Mouse (Mus musculus) bone marrow, adult 2 months (tissue): Measurements from ENCODE around the gene Fgfr1op. TPM values are rescaled to one million over a fixed set of nuclear protein-coding genes. Genes with fewer than 3 reads are reported as not detected.
A peak's percentile ranks its signal among the peaks of the same experiment; 100 is the strongest.
"Not testable (repeated sequence)": the region's sequence is repeated elsewhere in the genome, so short reads cannot be mapped to it uniquely, and the experiment has no call there.

Experiments
- H3K27ac ChIP-seq: fragments of 200-500 bp; 2 replicates; pipeline ENCODE4 v1.5.1; 2012; ENCODE audit warnings: low read depth, mild to moderate bottlenecking, control low read depth, inconsistent platforms, low read length; ENCODE audit not compliant: control insufficient read depth, poor library complexity, insufficient read depth
- H3K4me1 ChIP-seq: fragments of 200-500 bp; 2 replicates; pipeline ENCODE4 v1.6.1; 2011; ENCODE audit warnings: low read length; ENCODE audit not compliant: control insufficient read depth, insufficient read depth
- H3K4me3 ChIP-seq: fragments of 200-500 bp; replicated peaks from 2 replicates; pipeline ENCODE3; 2011; ENCODE audit warnings: mild to moderate bottlenecking, low read depth, low read length, control low read depth; ENCODE audit not compliant: control insufficient read depth
- WGBS: fragments of 180-500 bp; shearing (Covaris S2); methylation state at CpG from one replicate; pipeline ENCODE4 v1.1.7; 2018; 5-methylcytosine and 5-hydroxymethylcytosine counted together
- polyA plus RNA-seq: library from polyadenylated mRNA; stranded (reverse); fragments of >200 nt; gene quantifications from 2 replicates; pipeline ENCODE4 v1.2.4, GENCODE M21; 2011; ENCODE audit warnings: low replicate concordance; ENCODE audit not compliant: missing spikeins, insufficient read depth, insufficient read length

Fgfr1op gene
- polyA plus RNA-seq: 23.3 and 24.2 TPM in 2 replicates

DNA sequence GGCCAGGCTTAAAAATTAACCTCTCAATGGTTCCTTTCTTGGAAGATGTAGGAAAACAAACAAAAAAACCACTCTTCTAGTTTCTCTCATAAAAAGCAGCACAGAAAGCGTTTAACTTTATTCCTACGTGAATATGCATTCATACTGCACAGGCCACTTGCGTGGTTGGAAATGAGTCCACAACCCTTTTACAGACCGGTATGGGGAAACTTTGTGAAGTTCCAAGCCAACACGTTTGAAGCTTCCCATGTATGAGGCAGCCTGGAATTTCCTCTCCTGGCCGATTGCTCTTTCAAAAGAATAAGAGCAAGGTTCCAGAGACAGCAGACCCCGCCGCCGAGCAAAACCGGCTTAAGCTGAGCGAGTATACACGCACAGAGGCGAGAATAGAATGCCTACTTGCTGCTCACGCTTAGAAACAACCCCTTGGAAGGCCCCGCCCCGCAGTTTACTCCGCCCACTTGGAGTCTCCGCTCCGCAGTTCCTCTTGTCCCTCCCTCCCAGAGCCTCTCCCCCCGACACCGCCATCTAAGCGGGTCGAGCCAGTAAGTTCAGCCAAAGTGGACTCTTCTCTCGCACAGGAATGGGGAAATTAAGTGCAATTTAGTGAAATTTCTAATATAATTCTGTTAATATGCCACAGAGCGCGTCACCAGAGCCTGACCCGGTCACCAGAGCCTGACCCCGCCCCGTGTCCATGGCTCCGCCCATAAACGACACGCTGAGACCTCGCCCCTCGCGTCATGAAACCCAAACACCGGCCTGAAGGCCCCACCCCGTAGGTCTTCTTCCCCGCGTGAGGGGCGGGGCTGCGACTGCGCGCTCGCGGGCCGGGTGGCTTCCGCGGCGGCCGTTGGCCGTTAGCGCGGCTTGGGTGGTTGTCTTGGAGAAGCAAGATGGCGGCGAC is at the start of gene Fgfr1op:
Gene Fgfr1op (plus strand): TSS at position 801 of the 907 bp plus-strand sequence.
- Histone ChIP-seq H3K27ac (peak within 1 kb of the TSS; percentile 89), H3K4me3 (peak within 1 kb of the TSS; percentile 70)
- not testable (repeated sequence) for H3K4me1 ChIP-seq
- under 1% methylated on average over 20 of the region's 55 CpGs for WGBS

DNA sequence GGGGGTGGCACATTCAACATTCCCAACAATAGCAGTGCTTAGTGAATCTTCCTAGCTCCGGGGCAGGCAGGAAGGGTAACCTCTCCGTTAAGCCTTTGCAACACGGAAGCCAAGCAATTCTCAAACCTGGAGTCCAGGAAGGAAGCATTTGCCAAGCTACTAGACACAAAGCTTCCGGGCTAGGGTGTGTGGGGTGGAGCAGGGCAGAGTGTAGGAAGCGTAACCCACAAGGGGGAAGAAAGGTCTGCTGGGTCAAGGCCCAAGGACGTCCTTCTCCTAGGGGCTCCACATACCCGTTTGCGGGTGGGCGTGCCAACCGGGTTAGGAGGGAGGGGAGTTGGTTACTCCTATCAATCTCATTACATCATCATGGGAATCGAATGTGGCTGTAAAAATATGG is 48.9 kb upstream of the Fgfr1op start:
- H3K27ac ChIP-seq, H3K4me1 ChIP-seq, H3K4me3 ChIP-seq: not testable (repeated sequence)
- WGBS: 1% methylated on average over 8 of the region's 11 CpGs

DNA sequence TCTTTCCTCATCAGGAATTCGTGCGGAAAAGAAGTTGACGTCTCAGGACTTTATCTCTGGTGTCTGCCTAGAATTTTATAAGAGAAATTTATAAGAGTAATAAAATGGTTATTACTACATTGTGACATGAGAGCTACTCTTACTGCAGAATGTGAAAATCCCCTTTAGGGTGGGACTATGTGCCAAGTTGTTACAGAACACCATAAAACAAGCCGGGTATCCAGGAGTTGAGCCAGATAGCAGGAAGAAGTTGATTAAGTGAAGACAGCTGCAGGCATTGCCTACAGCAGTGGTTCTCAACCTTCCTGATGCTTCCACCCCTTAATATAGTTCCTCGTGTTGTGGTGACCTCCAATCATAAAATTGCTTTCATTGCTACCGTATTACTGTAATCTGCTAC is 48.4 kb upstream of the Fgfr1op start:
- H3K27ac ChIP-seq, H3K4me1 ChIP-seq, H3K4me3 ChIP-seq: not testable (repeated sequence)
- WGBS: no CpG with 5 or more reads among the region's 6 CpGs

DNA sequence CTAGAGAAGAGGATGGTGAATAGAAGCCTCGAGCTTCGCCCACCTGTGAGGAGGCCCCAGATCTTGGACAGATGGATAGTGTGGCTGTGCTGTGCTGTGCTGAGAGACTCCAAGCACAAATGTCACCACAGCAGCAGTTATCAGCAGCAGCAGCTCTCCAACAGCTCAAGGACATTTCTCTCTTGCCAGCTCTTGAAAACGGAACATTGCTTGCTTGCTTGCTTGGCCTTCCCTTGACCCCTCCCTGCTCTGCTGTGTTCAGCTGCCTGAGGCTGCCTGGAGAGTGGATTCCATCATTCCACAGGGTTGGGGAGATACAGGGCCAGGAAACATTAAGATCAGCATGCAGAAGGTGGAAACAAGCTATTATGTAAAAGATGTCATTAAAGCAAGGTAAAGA is 42.3 kb upstream of the Fgfr1op start:
- H3K4me3 ChIP-seq, H3K27ac ChIP-seq, H3K4me1 ChIP-seq: not testable (repeated sequence)
- WGBS: no CpG with 5 or more reads among the region's 3 CpGs

DNA sequence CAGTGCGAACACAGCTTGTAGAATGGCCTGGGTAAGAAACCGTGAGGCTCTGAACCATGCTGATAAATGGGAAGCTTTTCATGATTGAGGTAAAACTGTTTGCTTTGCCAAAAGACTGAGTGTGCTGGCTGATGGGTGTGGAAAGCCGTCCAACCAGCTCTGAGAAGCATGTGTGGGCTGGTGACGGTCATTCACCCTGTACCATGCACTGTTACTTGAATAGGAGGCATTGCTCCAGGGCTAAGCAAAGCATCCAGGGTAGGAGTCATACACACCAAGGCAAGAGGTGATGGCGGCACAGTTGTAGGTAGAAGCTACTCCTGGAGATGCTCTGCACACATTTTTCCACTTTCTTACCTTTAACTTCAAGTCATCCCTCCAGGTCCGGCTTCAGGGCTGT is 40.7 kb upstream of the Fgfr1op start:
- not testable (repeated sequence) for H3K4me3 ChIP-seq, H3K27ac ChIP-seq, H3K4me1 ChIP-seq
- 86% methylated on average over 3 of the region's 6 CpGs for WGBS

DNA sequence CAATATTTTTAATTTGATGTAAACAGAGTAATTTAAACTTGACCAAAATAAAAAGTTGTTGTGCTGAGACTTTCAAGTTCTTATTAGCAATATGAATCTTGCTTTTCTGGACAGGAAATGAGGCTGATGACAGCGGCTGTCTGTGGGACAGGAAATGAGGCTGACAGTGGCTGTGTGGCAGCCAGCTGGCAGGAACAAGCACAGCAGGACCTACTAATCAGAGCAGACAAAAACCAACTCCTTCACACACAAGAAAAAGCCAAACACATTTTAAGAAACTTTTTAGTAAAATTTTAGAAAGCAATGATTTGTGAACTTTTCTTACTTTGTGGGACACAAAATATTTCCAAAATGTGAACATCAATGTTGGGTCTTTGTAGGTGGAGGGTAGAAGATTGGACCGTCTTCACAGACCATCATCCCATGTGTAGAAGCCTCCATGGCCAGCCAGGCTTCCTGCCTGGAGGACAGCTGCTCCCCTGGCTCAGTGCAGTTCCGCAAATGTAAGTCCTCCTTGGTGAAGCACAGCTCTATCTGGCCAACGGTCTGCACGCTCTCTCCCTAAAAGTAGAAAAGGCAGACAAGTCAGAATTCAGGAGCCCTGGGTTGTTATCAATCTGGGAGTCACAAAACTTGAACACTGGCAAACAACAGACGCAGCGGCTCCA is 36.8 kb upstream of the Fgfr1op start:
- 38% methylated on average over 2 of the region's 7 CpGs for WGBS
- not testable (repeated sequence) for H3K4me1 ChIP-seq, H3K27ac ChIP-seq, H3K4me3 ChIP-seq

DNA sequence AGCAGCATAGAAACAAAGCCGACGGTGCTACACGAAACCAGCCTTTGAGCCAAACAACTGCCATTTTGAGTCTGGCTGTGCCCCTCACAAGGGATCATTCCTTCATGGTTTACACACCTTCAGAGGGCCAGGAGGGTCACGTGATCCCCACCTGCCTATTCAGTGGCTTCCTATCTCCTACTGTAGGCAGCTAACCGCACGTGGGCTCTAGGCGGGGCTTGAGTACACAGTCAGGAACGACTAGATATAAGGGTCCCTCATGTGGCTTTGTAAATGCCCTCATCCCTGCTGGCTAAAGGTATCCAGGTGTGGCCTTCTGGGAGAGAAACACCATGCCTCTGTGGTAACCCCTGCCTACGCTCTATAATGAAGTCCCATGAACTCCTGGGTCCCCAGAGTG is 35.7 kb upstream of the Fgfr1op start:
- WGBS: 84% methylated on average over 9 of the region's 9 CpGs

DNA sequence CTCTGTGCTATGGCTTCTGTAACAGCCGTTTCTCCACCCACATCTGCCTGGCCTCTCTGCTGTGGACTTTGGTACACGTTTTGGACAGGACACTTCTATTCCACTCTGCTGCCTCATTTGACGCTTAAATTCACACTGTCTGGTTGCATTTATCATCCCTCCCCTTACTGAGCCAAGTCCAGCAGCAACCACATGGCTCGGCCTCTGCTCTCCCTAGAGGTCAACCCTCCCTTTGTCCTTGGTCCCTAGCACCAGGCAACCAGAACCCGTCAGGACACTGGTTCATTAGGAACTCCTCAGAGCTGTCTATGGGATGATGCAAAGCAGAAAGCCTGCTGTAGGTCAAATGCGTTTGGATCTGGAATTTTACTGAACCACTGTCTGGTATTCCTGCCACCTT is 34.5 kb upstream of the Fgfr1op start:
- H3K27ac ChIP-seq, H3K4me3 ChIP-seq, H3K4me1 ChIP-seq: not testable (repeated sequence)
- WGBS: no CpG with 5 or more reads among the region's 6 CpGs

More for the DNA sequence above, 35.7 kb upstream of the Fgfr1op start:
- not testable (repeated sequence) for H3K27ac ChIP-seq, H3K4me1 ChIP-seq, H3K4me3 ChIP-seq

DNA sequence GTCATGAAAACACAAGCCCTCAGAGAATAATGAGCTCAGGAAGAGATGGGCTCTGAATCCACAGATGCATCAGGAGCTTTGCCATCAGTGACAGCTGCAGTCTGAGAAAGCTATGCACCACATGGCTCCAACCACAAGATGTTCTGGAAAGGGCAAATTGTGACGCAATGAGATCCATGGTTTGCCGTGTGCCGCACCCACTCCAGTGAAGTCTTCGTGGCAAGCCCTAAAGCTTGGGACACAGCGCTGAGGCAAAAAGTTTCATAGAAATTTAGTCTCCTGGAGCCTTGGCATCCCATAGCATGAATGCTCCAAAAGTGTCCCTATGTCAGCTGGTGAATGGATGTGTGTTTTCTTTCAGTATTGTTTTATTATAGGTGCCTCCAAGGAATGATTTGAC is 27.2 kb upstream of the Fgfr1op start:
- not testable (repeated sequence) for H3K4me3 ChIP-seq, H3K27ac ChIP-seq, H3K4me1 ChIP-seq
- 80% methylated on average over 5 of the region's 5 CpGs for WGBS

DNA sequence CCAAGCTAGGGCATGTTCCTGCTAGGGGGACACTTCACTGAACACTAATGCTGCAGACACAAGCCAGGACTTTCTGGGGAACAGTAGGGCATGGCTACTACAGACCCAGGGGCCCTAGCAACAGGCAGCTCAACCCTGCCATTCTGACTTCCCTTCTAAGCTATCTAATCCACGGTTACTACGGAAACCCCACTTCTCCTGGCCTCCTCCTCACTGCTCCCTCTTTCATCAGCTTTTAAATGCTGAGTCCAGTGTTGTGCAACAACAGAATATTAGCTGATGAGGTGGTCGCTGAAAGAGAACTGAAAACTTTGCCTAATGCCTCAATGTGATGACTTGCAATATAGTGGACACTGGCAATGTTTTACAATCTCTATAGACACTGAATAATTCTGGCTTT is 25.1 kb upstream of the Fgfr1op start:
- H3K4me3 ChIP-seq, H3K4me1 ChIP-seq, H3K27ac ChIP-seq: not testable (repeated sequence)
- WGBS: 37% methylated on average over 3 of the region's 3 CpGs

DNA sequence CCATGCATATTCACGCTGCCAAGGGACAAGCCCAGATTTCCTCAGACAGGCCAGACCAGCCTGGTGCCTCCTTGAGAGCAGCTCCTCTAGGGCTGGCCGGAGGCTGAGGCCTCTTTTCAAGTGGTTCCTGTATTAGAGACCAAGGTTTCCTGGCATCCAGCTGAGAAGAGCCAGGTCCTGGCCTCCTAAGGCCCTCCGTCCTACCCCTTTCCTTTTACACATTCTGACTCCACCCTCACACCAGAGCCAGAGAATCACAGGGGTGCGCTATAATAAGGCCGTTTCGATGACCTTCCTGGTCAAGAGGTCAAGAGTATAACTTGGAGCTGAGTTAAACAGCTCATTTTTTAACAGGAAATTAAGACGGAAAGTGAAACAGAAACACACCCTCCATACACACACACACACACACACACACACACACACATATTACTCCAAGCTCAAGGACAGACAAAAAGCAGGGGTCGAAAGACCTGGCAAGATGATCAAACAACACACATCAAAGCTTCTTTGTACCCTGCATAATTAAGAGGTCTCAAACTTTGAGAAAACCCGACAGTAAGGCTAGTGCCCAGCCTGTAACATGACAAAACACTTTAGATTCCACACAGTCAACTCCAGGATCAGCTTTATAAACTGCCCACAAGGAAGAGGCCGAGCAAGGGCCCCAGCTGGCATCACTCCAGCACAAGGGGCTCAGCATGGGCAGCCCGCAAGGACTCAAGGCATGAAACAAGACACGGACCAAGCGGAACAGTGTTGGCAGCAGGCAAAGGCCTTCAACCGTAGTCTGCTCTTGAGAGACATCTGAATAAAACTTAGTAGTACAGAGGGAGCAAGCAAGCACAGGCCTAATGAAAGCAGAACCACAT is 21.3 kb upstream of the Fgfr1op start:
- 38% methylated on average over 13 of the region's 14 CpGs for WGBS
- not testable (repeated sequence) for H3K4me1 ChIP-seq, H3K4me3 ChIP-seq, H3K27ac ChIP-seq

DNA sequence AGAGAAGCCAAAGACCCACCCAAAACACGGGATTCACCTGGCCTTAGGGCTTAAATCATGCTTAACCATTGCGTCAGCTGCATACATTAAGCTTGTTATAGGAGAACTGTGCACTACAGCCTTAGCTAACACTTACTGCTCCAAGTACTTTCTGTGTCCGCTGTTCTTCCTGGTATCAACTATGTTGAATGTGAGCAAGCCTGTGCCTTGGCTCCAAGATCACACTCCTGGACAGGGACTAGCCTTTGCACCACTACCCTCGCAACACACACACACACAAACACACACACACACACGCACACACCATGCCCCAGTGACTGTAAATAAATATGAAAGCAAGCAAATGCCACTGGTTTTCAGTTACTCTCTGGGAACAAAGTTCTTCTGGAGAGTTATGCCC is 18.4 kb upstream of the Fgfr1op start:
- WGBS: 11% methylated on average over 5 of the region's 5 CpGs
- H3K4me1 ChIP-seq, H3K27ac ChIP-seq: not testable (repeated sequence)
- peak overlapping the region; percentile 65 for H3K4me3 ChIP-seq
